Mouse (Mus musculus): ENCODE measurements around the gene Vta1.

DNA sequence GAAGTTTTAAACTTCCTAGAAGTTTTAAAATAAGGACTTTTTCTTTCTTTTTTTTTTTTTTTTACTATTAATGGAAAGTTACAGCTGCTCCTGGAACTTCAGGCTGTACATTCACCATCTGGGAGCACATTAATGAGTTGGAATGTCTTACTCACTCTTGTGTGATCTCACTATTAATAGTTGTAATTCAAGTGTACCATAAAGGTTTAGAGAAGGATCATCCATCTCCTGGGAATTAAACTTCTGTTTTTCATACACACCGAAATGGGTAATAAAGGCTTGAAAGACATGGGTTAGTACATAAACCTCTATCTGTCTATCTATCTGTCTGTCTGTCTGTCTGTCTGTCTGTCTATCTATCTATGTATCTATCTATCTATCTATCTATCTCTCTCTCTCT lies 87.1 kb downstream of the Vta1 start:
- no peak for TF ChIP-seq GATA1 (IDR thresholded peaks at IDR 0.05; ENCODE audit: low read length)
- no peak for TF ChIP-seq TAL1 (IDR thresholded peaks at IDR 0.05; ENCODE audit: low read length)

Data from erythroblast, embryonic 14.5 days (primary cell).